Mouse (Mus musculus) liver, embryonic 12.5 days (tissue): Measurements from ENCODE around the gene Gpr153. TPM values are rescaled to one million over a fixed set of nuclear protein-coding genes. Genes with fewer than 3 reads are reported as not detected.

Source experiments
- ATAC-seq: fragments of 200-750 bp; cut with Nextera tagmentation; 2 replicates; pipeline ENCODE4 v1.8.0; 2017; ENCODE audit warnings: moderate number of reproducible peaks, mild to moderate bottlenecking, moderate library complexity
- H3K27ac ChIP-seq: fragments of 300-500 bp; sonication (generic); 2 replicates; pipeline ENCODE4 v1.5.1; 2016; ENCODE audit warnings: mild to moderate bottlenecking
- H3K27me3 ChIP-seq: fragments of 300-500 bp; sonication (generic); replicated peaks from 2 replicates; pipeline ENCODE4 v1.6.1; 2016; ENCODE audit warnings: mild to moderate bottlenecking, moderate library complexity
- H3K36me3 ChIP-seq: fragments of 300-500 bp; sonication (generic); 2 replicates; pipeline ENCODE4 v1.6.1; 2016; ENCODE audit warnings: mild to moderate bottlenecking, moderate library complexity
- H3K4me1 ChIP-seq: fragments of 300-500 bp; sonication (generic); 2 replicates; pipeline ENCODE4 v1.6.1; 2016
- H3K4me2 ChIP-seq: fragments of 300-500 bp; sonication (generic); 2 replicates; pipeline ENCODE4 v1.6.1; 2016; ENCODE audit warnings: mild to moderate bottlenecking, moderate library complexity
- H3K4me3 ChIP-seq: fragments of 300-500 bp; sonication (generic); 2 replicates; pipeline ENCODE4 v1.5.1; 2016; ENCODE audit warnings: mild to moderate bottlenecking, moderate library complexity
- H3K9ac ChIP-seq: fragments of 300-500 bp; sonication (generic); 2 replicates; pipeline ENCODE4 v1.6.1; 2016; ENCODE audit warnings: mild to moderate bottlenecking, moderate library complexity
- H3K9me3 ChIP-seq: fragments of 300-500 bp; sonication (generic); replicated peaks from 2 replicates; pipeline ENCODE4 v1.6.1; 2016; ENCODE audit warnings: mild to moderate bottlenecking, moderate library complexity
- WGBS: fragments of 180-500 bp; shearing (Covaris S2); methylation state at CpG from one replicate; pipeline ENCODE4 v1.1.7; 2016; ENCODE audit not compliant: insufficient replicate concordance; 5-methylcytosine and 5-hydroxymethylcytosine counted together
- polyA plus RNA-seq: library from polyadenylated mRNA; unstranded; fragments of >200 nt; fragmentation: Nextera tagmentation; extraction: Ambion mirVana; gene quantifications from 2 replicates; pipeline ENCODE4 v1.2.1, GENCODE M21; 2016

Gpr153 gene
- polyA plus RNA-seq, 1 experiment from 2014 or later: 2.4 TPM

DNA sequence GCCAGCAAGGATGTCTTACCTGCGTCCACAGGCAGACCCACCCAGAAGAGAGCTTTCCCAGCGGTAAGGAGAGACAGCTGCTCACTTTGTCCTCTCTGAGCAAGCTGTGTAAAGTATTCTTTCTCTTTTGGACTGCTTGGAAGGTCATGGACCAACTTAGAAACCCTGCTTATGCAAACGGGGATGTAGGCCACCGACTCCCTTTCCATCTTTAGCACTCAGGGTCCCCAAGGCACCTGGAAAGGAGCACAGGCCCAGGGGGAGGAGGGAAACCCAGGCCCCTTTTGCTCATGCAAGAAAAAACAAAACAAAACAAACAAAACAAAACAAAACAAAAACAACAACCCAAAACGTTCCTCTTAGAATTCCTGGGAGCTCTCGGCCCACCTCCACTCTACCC is 17.5 kb downstream of the Gpr153 start, which contains the start of gene Hes3:
Gene Hes3 (minus strand): TSS at position 101 of the 400 bp plus-strand sequence.
- 42% methylated on average over 6 of the region's 6 CpGs for WGBS
- H3K27me3 ChIP-seq: peaks cover 73% of the 10 kb centered on the region
- 0 out of 2 replicates have a peak, but pooled peaks cover 3% of the 10 kb centered on the region for H3K9me3 ChIP-seq
- H3K27ac ChIP-seq: no peak within 1 kb of the TSS
- H3K4me1 ChIP-seq: peaks cover 28% of the 10 kb centered on the region
- H3K36me3 ChIP-seq: no peaks in the 10 kb centered on the region
- H3K4me2 ChIP-seq: 0 out of 2 replicates have a peak within 1 kb of the TSS, but pooled peaks have one; percentile 17
- ATAC-seq: no peak
- H3K9ac ChIP-seq: no peak within 1 kb of the TSS
- H3K4me3 ChIP-seq: no peak within 1 kb of the TSS

DNA sequence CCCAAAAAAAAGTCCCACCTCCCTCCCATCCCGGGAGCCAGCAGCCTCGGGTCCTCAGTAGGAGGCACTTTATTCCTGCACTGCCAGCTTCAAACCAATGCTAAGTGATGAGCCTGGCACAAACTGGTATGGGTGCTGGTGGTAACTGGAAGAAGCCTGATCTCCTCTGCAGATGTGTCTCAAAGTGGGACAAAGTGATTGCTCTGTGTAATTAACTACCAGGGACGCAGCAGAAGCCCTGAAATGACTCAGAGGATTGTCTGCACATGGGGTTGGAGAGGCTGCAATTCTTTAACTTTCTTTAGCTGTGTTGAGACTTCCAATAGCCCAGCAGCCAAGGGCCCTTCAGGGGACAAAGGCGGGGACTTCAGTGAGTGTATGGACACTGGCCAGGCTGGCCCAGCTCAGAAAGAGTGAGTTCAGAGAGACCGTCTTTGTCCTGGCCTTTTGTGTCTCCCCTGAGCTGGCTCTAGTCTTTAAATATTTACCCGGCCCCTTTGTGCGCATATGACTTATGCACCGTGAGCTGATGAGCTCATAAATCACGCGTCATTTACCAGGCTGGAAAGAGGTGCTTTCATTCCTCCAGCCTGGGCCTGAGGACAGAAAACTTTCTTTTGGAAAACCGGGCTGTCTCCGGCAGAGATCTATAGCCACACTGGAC is 18.2 kb downstream of the Gpr153 start:
- ATAC-seq: no peak
- Histone ChIP-seq H3K27ac (no peak overlapping the region), H3K9me3 (0 out of 2 replicates have a peak, but pooled peaks cover 3% of the 10 kb centered on the region), H3K9ac (no peak overlapping the region), H3K4me3 (no peak overlapping the region), H3K4me2 (no peak overlapping the region), H3K36me3 (no peaks in the 10 kb centered on the region), H3K27me3 (peaks cover 66% of the 10 kb centered on the region), H3K4me1 (peaks cover 22% of the 10 kb centered on the region)
- WGBS: 44% methylated on average over 12 of the region's 12 CpGs

DNA sequence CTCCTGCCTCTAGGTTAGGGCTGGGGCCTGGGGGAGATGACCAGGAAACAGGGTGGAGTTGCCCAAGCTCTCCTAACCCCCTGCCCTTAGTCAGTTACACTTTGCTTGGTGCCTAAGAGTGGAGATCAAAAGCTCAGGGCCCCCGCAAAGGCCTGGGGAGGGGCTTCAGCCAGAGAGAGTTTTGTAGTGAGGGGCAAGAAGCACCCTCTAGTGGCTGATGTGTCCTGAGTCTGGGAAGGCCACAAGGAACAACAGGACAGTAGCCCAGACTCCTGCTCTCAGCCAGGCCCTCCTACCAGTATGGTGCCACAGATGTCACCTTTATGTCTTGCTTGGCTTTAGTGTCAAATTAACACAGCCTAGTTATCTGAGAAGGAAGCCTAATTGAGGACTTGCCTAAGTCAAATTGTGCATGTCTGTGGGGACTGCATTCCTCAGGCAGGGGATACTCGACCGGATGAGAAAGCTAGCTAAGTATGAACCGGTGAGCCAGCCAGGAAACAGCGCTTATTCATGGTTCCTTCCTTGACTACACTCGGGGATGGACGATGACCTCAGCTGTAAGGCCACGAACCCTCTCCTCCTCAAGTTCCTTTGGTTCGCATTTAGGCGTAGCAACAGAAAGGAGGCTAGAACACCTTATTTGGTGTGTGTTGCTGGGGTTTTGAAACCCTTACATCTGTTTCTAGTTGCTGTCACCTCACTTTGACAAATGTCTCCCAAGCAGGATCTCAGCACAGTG is 20.3 kb downstream of the Gpr153 start:
- H3K27ac ChIP-seq: no peak overlapping the region
- H3K36me3 ChIP-seq: peaks cover 3% of the 10 kb centered on the region; the same call in 1 of the 2 replicates
- H3K4me2 ChIP-seq: no peak overlapping the region
- no peaks in the 10 kb centered on the region for H3K9me3 ChIP-seq
- no peak overlapping the region for H3K9ac ChIP-seq
- WGBS: 44% methylated on average over 10 of the region's 10 CpGs
- peaks cover 37% of the 10 kb centered on the region for H3K4me1 ChIP-seq
- no peak overlapping the region for H3K4me3 ChIP-seq
- ATAC-seq: no peak
- H3K27me3 ChIP-seq: peaks cover 48% of the 10 kb centered on the region

DNA sequence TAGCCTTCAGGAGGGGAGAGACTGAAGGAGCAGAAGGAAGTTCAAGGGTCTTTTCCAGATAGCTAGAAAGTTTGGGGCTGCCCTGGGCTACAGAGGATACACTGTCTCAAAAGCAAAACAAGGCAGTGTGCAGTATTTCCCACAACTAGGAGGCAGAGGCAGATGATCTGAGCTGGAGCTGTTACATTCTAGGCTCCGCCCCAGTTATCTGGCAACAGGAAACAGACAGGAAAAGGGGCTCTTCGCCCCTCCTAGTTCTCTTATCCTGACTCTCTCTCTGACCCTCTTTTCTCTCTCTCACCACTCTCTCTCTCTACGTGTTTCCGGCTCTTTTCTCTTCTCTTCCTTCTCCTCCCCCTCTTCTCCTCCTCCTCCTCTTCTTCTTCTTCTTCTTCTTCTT is 21.9 kb downstream of the Gpr153 start:
- Histone ChIP-seq H3K27me3 (peaks cover 33% of the 10 kb centered on the region), H3K4me2 (peak overlapping the region; percentile 91), H3K9me3 (no peaks in the 10 kb centered on the region), H3K27ac (peak overlapping the region; percentile 91), H3K4me3 (peak overlapping the region; percentile 97), H3K36me3 (peaks cover 18% of the 10 kb centered on the region), H3K4me1 (peaks cover 31% of the 10 kb centered on the region), H3K9ac (peak overlapping the region; percentile 74; the same call in 1 of the 2 replicates)
- WGBS: 2% methylated on average over 4 of the region's 4 CpGs
- 0 out of 2 replicates have a peak, but pooled peaks have one; percentile 6 for ATAC-seq

DNA sequence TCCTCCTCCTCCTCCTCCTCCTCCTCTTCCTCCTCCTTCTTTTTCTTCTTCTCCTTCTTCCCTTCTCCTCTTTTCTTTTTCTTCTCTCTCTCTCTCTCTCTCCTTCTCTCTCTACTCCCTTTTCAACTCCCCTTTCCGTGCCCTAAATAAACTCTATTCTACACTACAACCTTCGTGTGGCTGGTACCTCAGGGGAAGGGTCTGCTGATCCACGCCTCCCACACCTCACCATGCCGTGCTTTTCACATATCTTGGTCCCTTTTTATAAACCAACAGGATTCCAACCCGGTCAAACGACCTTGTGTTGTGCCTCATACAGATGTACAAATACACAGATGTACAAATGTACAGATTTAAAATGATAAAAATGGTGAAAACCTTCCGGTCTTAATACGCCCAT is 22.3 kb downstream of the Gpr153 start:
- H3K9ac ChIP-seq: peak overlapping the region; percentile 74
- H3K27me3 ChIP-seq: peaks cover 29% of the 10 kb centered on the region
- no peak for ATAC-seq
- peak overlapping the region; percentile 97 for H3K4me3 ChIP-seq
- peak overlapping the region; percentile 91 for H3K27ac ChIP-seq
- peaks cover 23% of the 10 kb centered on the region for H3K36me3 ChIP-seq
- WGBS: 4% methylated on average over 8 of the region's 8 CpGs
- no peaks in the 10 kb centered on the region for H3K9me3 ChIP-seq
- peaks cover 31% of the 10 kb centered on the region for H3K4me1 ChIP-seq
- H3K4me2 ChIP-seq: peak overlapping the region; percentile 91

DNA sequence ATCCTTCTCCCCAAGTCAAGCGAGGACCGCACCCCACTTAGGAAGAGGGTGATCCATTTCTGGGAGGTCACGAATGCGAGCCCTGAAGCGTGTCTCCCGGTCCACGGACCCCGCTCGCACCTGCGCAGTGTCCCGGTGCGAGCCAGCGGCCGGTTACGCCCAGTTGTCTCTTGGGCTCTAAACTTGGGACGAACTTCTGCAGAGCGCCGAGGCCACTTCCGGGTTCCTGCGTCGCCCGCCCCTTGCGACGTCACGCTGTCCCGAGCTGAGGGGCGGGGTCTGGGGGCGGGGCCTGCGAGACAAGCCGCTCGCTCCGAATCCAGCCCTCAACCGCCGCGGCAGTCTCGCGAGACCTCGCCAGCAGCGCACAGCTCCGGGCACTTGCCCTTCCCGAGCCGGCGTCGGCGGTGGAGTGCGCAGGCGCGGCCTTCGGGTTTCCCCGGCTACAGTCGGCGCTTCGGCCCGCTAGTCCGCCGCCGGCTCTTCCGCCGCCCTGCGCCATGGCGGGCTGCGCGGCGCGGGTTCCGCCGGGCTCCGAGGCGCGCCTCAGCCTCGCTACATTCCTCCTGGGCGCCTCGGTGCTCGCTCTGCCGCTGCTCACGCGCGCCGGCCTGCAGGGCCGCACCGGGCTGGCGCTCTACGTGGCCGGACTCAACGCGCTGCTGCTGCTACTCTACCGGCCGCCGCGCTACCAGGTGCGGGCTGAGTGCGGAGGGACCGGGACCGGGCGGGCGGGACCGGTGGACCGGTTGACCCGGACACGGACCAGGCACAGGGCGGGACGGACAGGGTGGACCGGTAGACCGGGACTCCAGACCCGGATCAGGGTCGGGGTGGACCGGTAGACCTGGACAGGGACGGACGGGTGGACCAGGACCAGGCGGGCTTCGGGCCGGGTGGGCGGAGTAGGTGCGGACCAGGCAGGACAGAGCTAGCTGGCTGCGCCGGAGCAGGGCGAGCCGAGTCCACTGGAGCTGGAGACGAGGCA is 23.1 kb downstream of the Gpr153 start, which contains the start of gene Icmt:
Gene Icmt (plus strand): TSS at position 354 of the 988 bp plus-strand sequence.
- peak; percentile 94 for ATAC-seq
- Histone ChIP-seq H3K9me3 (no peaks in the 10 kb centered on the region), H3K9ac (peak within 1 kb of the TSS; percentile 96), H3K27me3 (peaks cover 21% of the 10 kb centered on the region), H3K4me2 (peak within 1 kb of the TSS; percentile 91), H3K27ac (peak within 1 kb of the TSS; percentile 91), H3K4me3 (peak within 1 kb of the TSS; percentile 97), H3K4me1 (peaks cover 31% of the 10 kb centered on the region), H3K36me3 (peaks cover 31% of the 10 kb centered on the region)
- under 1% methylated on average over 119 of the region's 119 CpGs for WGBS

DNA sequence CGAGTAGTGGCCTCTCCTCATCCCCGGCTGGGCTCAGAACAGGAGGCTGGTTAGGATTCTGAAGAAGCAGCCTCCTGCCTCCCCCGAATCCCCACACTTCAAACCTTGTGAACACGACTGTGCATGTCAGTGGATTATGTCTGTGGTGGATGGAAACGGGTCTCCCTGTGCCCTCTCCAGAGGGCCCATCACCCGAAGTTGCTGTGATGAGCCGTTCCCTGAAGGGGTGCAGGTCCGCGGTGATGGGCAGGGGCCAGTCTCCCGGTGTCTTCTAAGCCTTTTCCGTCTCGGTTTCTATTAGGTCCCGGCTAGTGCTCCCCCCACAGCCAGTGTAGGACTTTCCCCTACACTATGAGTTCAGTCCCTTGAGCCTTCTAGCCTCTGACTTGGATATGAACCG is 24.8 kb downstream of the Gpr153 start:
- peak overlapping the region; percentile 96 for H3K9ac ChIP-seq
- H3K4me1 ChIP-seq: peaks cover 31% of the 10 kb centered on the region
- WGBS: 77% methylated on average over 14 of the region's 14 CpGs
- H3K27ac ChIP-seq: no peak overlapping the region
- H3K27me3 ChIP-seq: peaks cover 4% of the 10 kb centered on the region
- no peaks in the 10 kb centered on the region for H3K9me3 ChIP-seq
- no peak overlapping the region for H3K4me3 ChIP-seq
- peak overlapping the region; percentile 91 for H3K4me2 ChIP-seq
- ATAC-seq: no peak
- peaks cover 47% of the 10 kb centered on the region for H3K36me3 ChIP-seq

DNA sequence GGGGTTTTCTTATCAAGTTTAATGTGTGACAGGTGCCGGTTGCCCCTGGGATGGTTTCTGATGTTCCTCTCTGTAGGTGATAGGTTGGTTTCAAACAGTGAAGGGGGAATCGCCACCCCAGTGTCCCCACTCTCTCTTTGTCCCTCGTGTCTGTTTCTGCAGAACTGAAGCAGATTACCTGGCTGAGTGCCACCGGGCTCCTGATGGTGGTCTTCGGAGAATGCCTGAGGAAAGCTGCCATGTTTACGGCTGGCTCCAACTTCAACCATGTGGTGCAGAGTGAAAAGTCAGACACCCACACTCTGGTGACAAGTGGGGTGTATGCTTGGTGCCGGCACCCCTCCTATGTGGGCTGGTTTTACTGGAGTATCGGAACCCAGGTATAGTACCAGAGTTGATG is 26.3 kb downstream of the Gpr153 start:
- Histone ChIP-seq H3K36me3 (peaks cover 63% of the 10 kb centered on the region), H3K4me2 (no peak overlapping the region), H3K9me3 (no peaks in the 10 kb centered on the region), H3K4me3 (no peak overlapping the region), H3K4me1 (peaks cover 26% of the 10 kb centered on the region), H3K27ac (no peak overlapping the region), H3K9ac (no peak overlapping the region), H3K27me3 (no peaks in the 10 kb centered on the region)
- ATAC-seq: no peak
- WGBS: 79% methylated on average over 8 of the region's 8 CpGs

DNA sequence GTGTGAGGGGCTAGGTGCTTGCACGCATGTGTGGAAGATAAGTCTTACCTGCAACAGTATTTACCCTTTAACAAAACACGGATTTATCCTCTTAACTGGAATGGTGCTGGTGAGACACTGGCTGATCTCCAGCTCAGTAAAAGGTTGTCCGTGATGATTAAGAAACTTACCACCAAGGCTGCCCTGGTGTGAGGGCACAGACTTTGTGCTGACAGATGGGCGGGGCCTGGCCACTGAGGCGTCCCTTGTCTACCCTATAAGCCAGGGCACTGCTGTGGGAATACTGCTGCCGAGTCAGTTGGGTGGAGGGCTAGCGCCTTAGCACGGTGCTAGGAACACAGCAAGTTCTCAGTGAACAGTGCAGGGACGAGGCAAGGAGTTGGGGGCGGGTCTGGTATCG is 28.0 kb downstream of the Gpr153 start:
- WGBS: 80% methylated on average over 11 of the region's 11 CpGs
- no peak for ATAC-seq
- Histone ChIP-seq H3K9me3 (no peaks in the 10 kb centered on the region), H3K4me3 (no peak overlapping the region), H3K4me1 (peaks cover 15% of the 10 kb centered on the region), H3K36me3 (peaks cover 67% of the 10 kb centered on the region), H3K27ac (no peak overlapping the region), H3K4me2 (no peak overlapping the region), H3K9ac (no peak overlapping the region), H3K27me3 (no peaks in the 10 kb centered on the region)

DNA sequence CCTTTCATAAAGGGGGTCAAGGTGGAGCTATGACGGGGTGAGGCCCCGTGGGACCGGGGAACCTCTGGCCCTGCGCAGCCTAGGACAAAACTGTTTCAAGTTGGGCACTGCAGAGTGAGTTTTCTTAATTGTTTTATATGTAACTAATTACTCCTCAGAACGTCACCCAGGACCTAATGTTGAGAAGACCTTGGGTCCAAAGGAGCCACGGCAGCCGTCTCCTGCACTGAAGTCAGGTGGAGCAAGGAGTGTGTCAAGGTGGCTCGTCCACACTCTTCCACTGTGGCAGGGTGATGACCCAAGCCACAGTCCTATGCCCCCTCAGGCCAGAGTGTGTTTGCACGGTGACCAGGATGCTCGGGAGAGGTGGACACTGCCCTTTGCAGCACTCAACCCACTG is 29.1 kb downstream of the Gpr153 start:
- Histone ChIP-seq H3K9me3 (no peaks in the 10 kb centered on the region), H3K36me3 (peaks cover 67% of the 10 kb centered on the region), H3K4me3 (no peak overlapping the region), H3K4me1 (peaks cover 9% of the 10 kb centered on the region), H3K9ac (no peak overlapping the region), H3K27ac (no peak overlapping the region), H3K4me2 (no peak overlapping the region), H3K27me3 (no peaks in the 10 kb centered on the region)
- WGBS: 89% methylated on average over 10 of the region's 10 CpGs
- ATAC-seq: no peak

DNA sequence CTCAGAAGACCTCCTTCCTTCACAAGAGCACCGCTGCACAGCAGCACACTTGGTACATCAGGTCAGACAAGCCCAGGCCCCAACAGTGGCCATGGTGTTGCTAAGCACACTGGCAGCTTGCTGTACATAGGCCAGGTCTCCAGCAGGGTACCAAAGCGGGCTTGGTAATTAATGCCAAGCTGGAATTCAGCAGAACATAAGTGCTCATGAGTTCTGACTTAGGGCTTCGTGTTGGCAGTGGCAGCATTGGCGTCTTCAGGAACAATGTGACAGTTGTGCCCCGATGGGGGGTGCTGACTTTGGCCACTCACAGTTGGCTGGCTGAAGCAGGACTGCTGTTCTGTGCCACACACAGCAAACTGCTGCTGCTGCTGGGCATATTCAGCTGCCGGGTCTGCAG is 30.7 kb downstream of the Gpr153 start:
- ATAC-seq: no peak
- no peaks in the 10 kb centered on the region for H3K4me1 ChIP-seq
- H3K27ac ChIP-seq: no peak overlapping the region
- peaks cover 10% of the 10 kb centered on the region for H3K27me3 ChIP-seq
- WGBS: 84% methylated on average over 6 of the region's 6 CpGs
- H3K9me3 ChIP-seq: no peaks in the 10 kb centered on the region
- H3K9ac ChIP-seq: no peak overlapping the region
- peaks cover 69% of the 10 kb centered on the region for H3K36me3 ChIP-seq
- no peak overlapping the region for H3K4me3 ChIP-seq
- no peak overlapping the region for H3K4me2 ChIP-seq
